Mouse (Mus musculus): Measurements from ENCODE around the gene Exph5. TPM values are rescaled to one million over a fixed set of nuclear protein-coding genes. Genes with fewer than 3 reads are reported as not detected.

Gene Exph5
- 0.04 and 0.08 TPM in 2 replicates for polyA plus RNA-seq (2015; fragmentation: Nextera tagmentation; extraction: Ambion mirVana)

DNA sequence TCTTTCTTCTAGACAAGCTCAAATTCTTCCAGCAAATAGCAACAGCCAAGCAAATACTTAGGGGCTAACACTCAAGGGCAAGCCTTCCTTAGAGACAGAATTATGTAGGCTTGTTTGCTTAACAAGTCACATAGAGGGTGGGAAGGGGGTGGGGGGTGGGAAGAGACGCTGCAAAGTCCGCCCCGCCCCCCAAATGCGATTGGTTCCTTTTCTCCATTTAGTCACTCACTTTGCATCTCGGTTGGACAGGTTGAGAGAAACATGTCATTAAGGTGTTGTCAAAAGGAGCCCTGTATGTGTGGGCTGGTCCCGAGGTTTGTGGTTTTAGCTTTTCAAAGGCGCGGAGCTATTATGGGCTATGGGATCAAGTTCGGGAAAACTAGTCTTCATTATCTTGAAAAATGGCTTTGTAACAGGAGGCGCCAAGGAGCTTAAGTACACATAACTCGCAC lies at the start of gene Exph5:
Gene Exph5, plus strand, starts transcription at position 402 of the 452 bp plus-strand sequence.

DNA sequence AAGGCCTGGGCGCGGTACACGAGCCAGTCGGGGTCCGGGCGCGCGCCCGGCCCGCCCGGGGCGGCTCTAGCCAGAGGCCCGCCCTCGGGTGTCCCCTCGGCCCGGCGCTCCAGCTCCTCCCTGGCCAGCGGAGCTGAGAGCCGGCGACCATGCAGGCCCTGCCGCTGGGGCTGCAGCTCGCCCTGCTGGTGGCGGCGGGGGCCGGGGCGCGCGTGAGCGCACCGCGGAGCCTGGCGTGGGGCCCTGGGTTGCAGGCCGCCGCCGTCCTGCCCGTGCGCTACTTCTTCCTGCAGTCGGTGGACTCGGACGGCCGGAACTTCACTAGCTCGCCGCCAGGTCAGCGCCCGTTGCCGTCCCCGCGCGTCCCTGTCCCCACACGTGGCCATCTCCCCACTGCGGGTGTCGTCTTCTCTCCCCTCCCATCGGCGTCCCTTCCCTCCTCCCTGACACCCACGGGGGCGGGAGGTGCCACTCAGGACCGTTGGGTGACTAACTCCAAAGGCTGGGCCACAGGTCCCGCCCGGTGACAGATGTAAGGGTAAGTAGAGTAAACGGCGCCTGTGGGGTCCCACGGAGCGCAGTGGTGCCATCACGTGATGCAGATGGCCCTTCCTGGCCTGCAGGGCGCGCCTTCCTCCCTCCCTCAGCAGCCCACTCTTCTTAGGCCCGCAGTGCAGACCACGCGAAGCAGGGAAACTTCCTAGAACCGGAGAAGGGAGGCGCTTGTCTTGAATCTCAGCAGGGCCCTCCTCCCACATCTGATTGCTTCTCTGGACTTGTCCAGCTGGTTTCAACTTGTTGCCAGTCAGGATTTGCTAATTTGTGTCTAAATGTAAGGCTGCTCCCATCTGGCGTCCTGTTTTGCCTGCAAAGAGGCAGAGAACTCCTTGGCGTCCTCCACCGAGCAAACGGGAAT lies 82.7 kb downstream of the Exph5 start, which contains the start of gene Kdelc2:
Gene Kdelc2, plus strand, starts transcription at position 75 of the 916 bp plus-strand sequence.

DNA sequence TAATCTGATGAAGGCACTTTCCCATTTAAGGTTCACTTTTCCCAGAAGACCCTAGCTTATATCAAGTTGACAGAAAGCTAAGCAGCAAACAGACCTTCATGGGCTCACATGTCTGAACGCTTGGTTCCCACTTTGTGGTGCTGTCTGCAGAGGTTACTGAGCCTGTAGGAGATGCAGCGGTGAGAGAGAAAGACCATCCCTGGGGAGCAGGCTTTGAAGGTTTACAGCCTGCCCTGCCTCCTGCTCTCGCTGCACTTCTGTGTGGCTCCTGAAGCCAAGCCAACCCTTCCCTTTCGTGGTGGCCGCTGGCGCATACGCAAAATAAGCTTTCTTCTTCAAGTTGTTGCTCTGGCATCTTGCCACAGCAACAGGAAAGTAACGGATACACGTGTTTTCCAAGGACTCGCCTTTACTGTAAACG lies 100.8 kb downstream of the Exph5 start, which contains the start of gene 4930550C14Rik:
Gene 4930550C14Rik, plus strand, starts transcription at position 35 of the 421 bp plus-strand sequence.

Other genes with a start within 250 kb of the Exph5 start
- 19.1 and 21.6 TPM in 2 replicates for gene Ddx10, start 53.6 kb upstream of the Exph5 start, polyA plus RNA-seq (2015; fragmentation: Nextera tagmentation; extraction: Ambion mirVana)
- gene Kdelc2, start 82.4 kb downstream of the Exph5 start, polyA plus RNA-seq (2015; fragmentation: Nextera tagmentation; extraction: Ambion mirVana), result 6.1 and 9.6 TPM in 2 replicates
- gene 4930550C14Rik, start 100.7 kb downstream of the Exph5 start, polyA plus RNA-seq (2015; fragmentation: Nextera tagmentation; extraction: Ambion mirVana), result 1.9 and 2.1 TPM in 2 replicates
- 7.4 and 8.1 TPM in 2 replicates for gene Atm, start 235.1 kb downstream of the Exph5 start, polyA plus RNA-seq (2015; fragmentation: Nextera tagmentation; extraction: Ambion mirVana)
- 8.1 and 9.0 TPM in 2 replicates for gene Npat, start 235.4 kb downstream of the Exph5 start, polyA plus RNA-seq (2015; fragmentation: Nextera tagmentation; extraction: Ambion mirVana)

Measured in spleen, postnatal 0 days (tissue).